Mouse (Mus musculus) layer of hippocampus, postnatal 25 days (tissue): Measurements from ENCODE around the gene Olfr220. TPM values are rescaled to one million over a fixed set of nuclear protein-coding genes. Genes with fewer than 3 reads are reported as not detected.

ENCODE experiments used
- DNase-seq, 2 experiments: peaks; one replicate each; pipeline ENCODE4 v3.0.0; 2022; ENCODE audit warnings: mixed read lengths in 2 of 2, low spot score in 1 of 2; ENCODE audit errors: extremely low spot score in 1 of 2
- total RNA-seq, 2 experiments: library from RNA; stranded (reverse); gene quantifications; 2 replicates each; pipeline ENCODE4 v1.2.3; 2021

Olfr220 gene
- total RNA-seq = not detected

- no peak for DNase-seq
These were observed at the start of gene Olfr220 for GRCm38 (mm10) chr1:174441782-174442181. Olfr220 (plus strand) TSS chr1:174442082.

GRCm38 (mm10) chr1:174422959-174423358, 18.9 kb upstream of the Olfr220 start:
- no peak for DNase-seq

GRCm38 (mm10) chr1:174423764-174424163, 18.1 kb upstream of the Olfr220 start, which contains the start of gene Olfr414:
Olfr414 (plus strand) TSS chr1:174424064.
- no peak for DNase-seq

- DNase-seq = no peak
These were observed 15.5 kb upstream of the Olfr220 start for GRCm38 (mm10) chr1:174426180-174426986.

- DNase-seq = no peak
These were observed 14.5 kb upstream of the Olfr220 start for GRCm38 (mm10) chr1:174427402-174427801.

- DNase-seq = no peak
These were observed 13.5 kb upstream of the Olfr220 start for GRCm38 (mm10) chr1:174428407-174428806.

GRCm38 (mm10) chr1:174434121-174434520, 7.8 kb upstream of the Olfr220 start:
- no peak for DNase-seq

- no peak for DNase-seq
These were observed 13.2 kb downstream of the Olfr220 start for GRCm38 (mm10) chr1:174455100-174455499.

GRCm38 (mm10) chr1:174465385-174465784, 23.5 kb downstream of the Olfr220 start:
- DNase-seq = no peak

GRCm38 (mm10) chr1:174466240-174466639, 24.4 kb downstream of the Olfr220 start:
- no peak for DNase-seq

GRCm38 (mm10) chr1:174469736-174470135, 27.9 kb downstream of the Olfr220 start:
- peak; percentile 12 to 34 for DNase-seq

GRCm38 (mm10) chr1:174482567-174482966, 40.7 kb downstream of the Olfr220 start:
- DNase-seq = no peak

- no peak for DNase-seq
These were observed 58.2 kb downstream of the Olfr220 start for GRCm38 (mm10) chr1:174500064-174500463.

Other genes with a start within 250 kb of the Olfr220 start
- not detected for gene Olfr419, start 190.0 kb upstream of the Olfr220 start, total RNA-seq
- not detected for gene Mptx1, start 111.6 kb upstream of the Olfr220 start, total RNA-seq
- not detected for gene Olfr417, start 77.0 kb upstream of the Olfr220 start, total RNA-seq
- not detected for gene Olfr248, start 51.0 kb upstream of the Olfr220 start, total RNA-seq
- gene Olfr414, start 18.0 kb upstream of the Olfr220 start, total RNA-seq = not detected
- gene Fmn2, start 59.7 kb downstream of the Olfr220 start, total RNA-seq = 10 to 100 TPM; 60.4 to 65.6 TPM